Mouse (Mus musculus) CH12.LX (cell line): ENCODE measurements around the gene S100a14. TPM values are rescaled to one million over a fixed set of nuclear protein-coding genes. Genes with fewer than 3 reads are reported as not detected.

ENCODE experiments used
- DNase-seq: peaks from one replicate; pipeline ENCODE4 v3.0.0-alpha.2; 2013; ENCODE audit errors: extremely low read depth
- H3K27ac ChIP-seq: 2 replicates; pipeline ENCODE4 v1.5.1; 2012; ENCODE audit warnings: low read depth, mild to moderate bottlenecking, control low read depth, moderate library complexity; ENCODE audit not compliant: insufficient read depth
- H3K27me3 ChIP-seq: replicated peaks from 2 replicates; pipeline ENCODE3; 2012; ENCODE audit warnings: inconsistent platforms
- H3K36me3 ChIP-seq, 2 experiments: replicated peaks in 1 of 2; 2 replicates each; pipeline versions ENCODE3 to v1.6.1; 2012; ENCODE audit warnings: inconsistent platforms in 1 of 2, low read length in 1 of 2, mild to moderate bottlenecking in 1 of 2, mixed read lengths in 1 of 2, moderate library complexity in 1 of 2; ENCODE audit not compliant: control insufficient read depth in 1 of 2, insufficient read depth in 1 of 2
- H3K4me1 ChIP-seq, 2 experiments: 2 replicates each; pipeline ENCODE4 v1.6.1; 2012; ENCODE audit warnings: inconsistent platforms in 1 of 2, moderate library complexity in 1 of 2; ENCODE audit not compliant: insufficient read depth in 2 of 2, control insufficient read depth in 1 of 2
- H3K4me2 ChIP-seq: 2 replicates; pipeline ENCODE4 v1.6.1; 2012; ENCODE audit warnings: low read depth, mild to moderate bottlenecking, control low read depth; ENCODE audit not compliant: poor library complexity, insufficient read depth, severe bottlenecking
- H3K4me3 ChIP-seq, 3 experiments: fragments of 150-350 bp in 1 of 3; sonication (generic) in 1 of 3; replicated peaks in 1 of 3; 2 replicates each; pipeline versions ENCODE3 to v1.5.1; 2011 to 2012; ENCODE audit warnings: low read depth in 2 of 3, low read length in 2 of 3, mild to moderate bottlenecking in 2 of 3, moderate library complexity in 2 of 3, control low read depth in 1 of 3, improper control_type of control experiment in 1 of 3, inconsistent platforms in 1 of 3, mixed read lengths in 1 of 3; ENCODE audit not compliant: poor library complexity in 1 of 3
- H3K79me2 ChIP-seq: replicated peaks from 2 replicates; pipeline ENCODE4 v1.6.1; 2012; ENCODE audit warnings: mild to moderate bottlenecking, moderate library complexity; ENCODE audit not compliant: control insufficient read depth, poor library complexity, insufficient read depth, severe bottlenecking; ENCODE audit errors: extremely low read depth
- H3K9ac ChIP-seq: 2 replicates; pipeline ENCODE4 v1.6.1; 2012; ENCODE audit warnings: low read depth, mild to moderate bottlenecking, control low read depth, moderate library complexity; ENCODE audit not compliant: insufficient read depth
- H3K9me3 ChIP-seq: replicated peaks from 2 replicates; pipeline ENCODE3; 2012; ENCODE audit warnings: low read length, inconsistent platforms, mixed read lengths
- CHD1 ChIP-seq: IDR thresholded peaks from 2 replicates; pipeline ENCODE4 v1.6.1; 2012; ENCODE audit warnings: low read depth, low read length, improper control_type of control experiment, inconsistent platforms
- CHD2 ChIP-seq: IDR thresholded peaks from 2 replicates; pipeline ENCODE4 v1.6.1; 2011; ENCODE audit warnings: low read length, improper control_type of control experiment
- CTCF ChIP-seq, 2 experiments: IDR thresholded peaks in 1 of 2; conservative IDR thresholded peaks in 1 of 2; 2 replicates each; pipeline ENCODE4 v1.5.1; 2011 to 2012; ENCODE audit warnings: low read depth in 2 of 2, low read length in 2 of 2, improper control_type of control experiment in 1 of 2, inconsistent platforms in 1 of 2, mild to moderate bottlenecking in 1 of 2, moderate library complexity in 1 of 2
- ELF1 ChIP-seq: IDR thresholded peaks from 2 replicates; pipeline ENCODE4 v1.6.1; 2014; ENCODE audit warnings: low read depth, mild to moderate bottlenecking, inconsistent platforms, low read length, improper control_type of control experiment
- EP300 ChIP-seq: IDR thresholded peaks from 2 replicates; pipeline ENCODE4 v1.6.1; 2011; ENCODE audit warnings: low read length, improper control_type of control experiment
- MXI1 ChIP-seq: IDR thresholded peaks from 2 replicates; pipeline ENCODE4 v1.6.1; 2011; ENCODE audit warnings: mild to moderate bottlenecking, low read depth, low read length, improper control_type of control experiment
- MYC ChIP-seq: IDR thresholded peaks from 2 replicates; pipeline ENCODE4 v1.6.1; 2011; ENCODE audit warnings: low read depth, mild to moderate bottlenecking, improper control_type of control experiment, low read length
- NELFE ChIP-seq: IDR thresholded peaks from 2 replicates; pipeline ENCODE4 v1.6.1; 2011; ENCODE audit warnings: low read depth, low read length, improper control_type of control experiment
- NRF1 ChIP-seq: IDR thresholded peaks from 2 replicates; pipeline ENCODE4 v1.6.1; 2014; ENCODE audit warnings: low read depth, mild to moderate bottlenecking, inconsistent platforms, low read length, improper control_type of control experiment, moderate library complexity
- POLR2A ChIP-seq: IDR thresholded peaks from 2 replicates; pipeline ENCODE4 v1.6.1; 2011; ENCODE audit warnings: low read depth, mild to moderate bottlenecking, improper control_type of control experiment, low read length
- RAD21 ChIP-seq: IDR thresholded peaks from 2 replicates; pipeline ENCODE4 v1.6.1; 2011; ENCODE audit warnings: low read depth, mild to moderate bottlenecking, low read length, improper control_type of control experiment, moderate library complexity
- SIN3A ChIP-seq: IDR thresholded peaks from 2 replicates; pipeline ENCODE4 v1.6.1; 2012; ENCODE audit warnings: low read length, improper control_type of control experiment, inconsistent platforms
- TCF12 ChIP-seq: IDR thresholded peaks from 2 replicates; pipeline ENCODE4 v1.6.1; 2014; ENCODE audit warnings: low read depth, mild to moderate bottlenecking, inconsistent platforms, low read length, improper control_type of control experiment
- USF1 ChIP-seq: IDR thresholded peaks from 2 replicates; pipeline ENCODE4 v1.6.1; 2014; ENCODE audit warnings: low read depth, mild to moderate bottlenecking, inconsistent platforms, low read length, improper control_type of control experiment
- USF2 ChIP-seq: conservative IDR thresholded peaks from 2 replicates; pipeline ENCODE4 v1.6.1; 2011; ENCODE audit warnings: low read depth, low read length, improper control_type of control experiment
- ZC3H11A ChIP-seq: IDR thresholded peaks from 2 replicates; pipeline ENCODE4 v1.6.1; 2012; ENCODE audit warnings: low read depth, mild to moderate bottlenecking, inconsistent platforms, low read length, improper control_type of control experiment
- dilution Hi-C: fragments of 300-500 bp; cut with MboI; formaldehyde crosslinking; loops from 2 replicates; pipeline ENCODE4 v1.14.3; 2020; ENCODE audit warnings: low sequenced_read_pairs; ENCODE audit not compliant: extremely low pct_unique_long_range_greater_than_20kb, extremely low pct_ligation_motif_present
- in situ Hi-C: fragments of 300-500 bp; cut with MboI; formaldehyde crosslinking; loops from 3 replicates; pipeline ENCODE4 v1.14.3; 2019; ENCODE audit warnings: low sequenced_read_pairs, low pct_ligation_motif_present, low pct_unique_long_range_greater_than_20kb, mixed read lengths
- polyA plus RNA-seq: library from polyadenylated mRNA; unstranded; fragments of >175 nt; gene quantifications from 2 replicates; pipeline ENCODE4 v1.2.1, GENCODE M21; 2012; ENCODE audit warnings: low read depth; ENCODE audit not compliant: insufficient read length
- total RNA-seq, 2 experiments: library from RNA; depleted of rRNA; stranded (reverse); fragments of 300-350 nt in 1 of 2; fragments of >200 nt in 1 of 2; gene quantifications; 2 replicates each; pipeline ENCODE4 v1.2.3; 2012 to 2014

Gene S100a14
- total and polyA plus RNA-seq, 3 experiments: not detected

DNA sequence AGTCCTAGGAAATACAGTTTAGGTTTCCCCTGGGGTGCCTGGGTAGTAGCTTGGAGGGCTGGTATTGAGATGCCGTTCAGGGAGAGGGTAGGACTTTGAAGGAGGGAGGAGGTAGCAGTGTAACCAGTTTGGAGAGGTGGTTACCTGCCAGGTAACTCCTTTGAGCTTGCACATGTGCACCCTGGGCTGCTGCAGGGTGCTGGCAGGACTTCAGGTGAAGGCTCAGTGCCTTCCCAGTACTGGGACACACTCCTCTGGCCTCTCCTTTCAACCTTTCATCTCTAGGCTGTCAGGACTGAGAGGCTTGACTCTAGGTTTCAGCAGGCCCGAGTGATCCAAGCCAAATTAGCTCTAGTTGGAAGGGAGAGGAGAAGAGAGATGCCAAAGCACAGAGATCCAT lies 580 bp upstream of the S100a14 start:
- Histone ChIP-seq H3K4me1 (peaks cover 0 to 4% of the 10 kb centered on the region in 2 experiments; a peak in 1 of 4 replicates), H3K27ac (no peak overlapping the region), H3K9me3 (no peaks in the 10 kb centered on the region)
- DNase-seq: no peak
- TF ChIP-seq USF2 (no peak), CHD2 (no peak), RAD21 (no peak), MYC (no peak), CTCF (conservative IDR thresholded peaks at IDR 0.05 in 1 of 2, IDR thresholded peaks at IDR 0.05 in 1 of 2; ENCODE audit: low read depth in 2 of 2, low read length in 2 of 2) (no peak), MXI1 (no peak), CHD1 (no peak), TCF12 (no peak), ELF1 (no peak), ZC3H11A (no peak), USF1 (no peak), SIN3A (no peak), NRF1 (no peak), EP300 (no peak), NELFE (no peak)
- TF ChIP-seq, all 38 proteins: peak for 0
- dilution Hi-C loops: no loop called here
- H3K27me3 ChIP-seq: peaks cover 4% of the 10 kb centered on the region
- in situ Hi-C loops: no loop called here
- no peak overlapping the region for H3K4me2 ChIP-seq
- no peak overlapping the region for H3K4me3 ChIP-seq
- H3K9ac ChIP-seq: no peak overlapping the region
- H3K79me2 ChIP-seq: no peaks in the 10 kb centered on the region
- peaks cover 2 to 14% of the 10 kb centered on the region in 2 experiments for H3K36me3 ChIP-seq

DNA sequence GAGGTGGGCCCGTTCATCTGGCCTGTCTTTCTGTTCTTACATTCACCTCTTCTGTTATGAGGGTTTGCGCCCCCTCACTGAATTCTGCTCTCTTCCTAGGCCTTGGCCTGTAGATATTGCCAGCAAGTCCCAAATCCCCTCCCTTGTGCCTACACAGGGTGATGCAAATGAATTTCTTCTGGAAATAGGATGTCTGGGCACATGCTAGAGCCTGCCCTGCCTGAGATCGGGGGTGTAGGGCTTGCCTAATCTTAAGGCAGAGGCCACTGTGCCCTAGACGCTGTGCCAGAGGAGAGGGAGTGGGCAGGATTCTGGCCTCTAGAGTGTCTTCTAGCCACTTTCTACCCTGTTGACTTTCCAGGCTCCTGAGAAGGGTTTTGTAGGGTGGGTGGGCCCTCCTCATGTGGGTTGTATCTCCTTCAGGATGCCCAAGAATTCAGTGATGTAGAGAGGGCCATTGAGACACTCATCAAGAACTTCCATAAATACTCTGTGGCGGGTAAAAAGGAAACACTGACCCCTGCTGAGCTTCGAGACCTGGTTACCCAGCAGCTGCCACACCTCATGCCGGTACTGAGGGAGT lies 726 bp downstream of the S100a14 start:
- Histone ChIP-seq H3K79me2 (no peaks in the 10 kb centered on the region), H3K4me1 (peaks cover 0 to 4% of the 10 kb centered on the region in 2 experiments; a peak in 1 of 4 replicates)

More for the DNA sequence above, 726 bp downstream of the S100a14 start:
- TF ChIP-seq CHD1 (no peak), POLR2A (no peak)
- H3K9me3 ChIP-seq: no peaks in the 10 kb centered on the region
- no peak overlapping the region for H3K4me3 ChIP-seq
- dilution Hi-C loops: no loop called here
- H3K27ac ChIP-seq: no peak overlapping the region
- no peak overlapping the region for H3K9ac ChIP-seq
- no peak for DNase-seq
- H3K36me3 ChIP-seq: peaks cover 2 to 14% of the 10 kb centered on the region in 2 experiments
- in situ Hi-C loops: no loop called here
- no peak overlapping the region for H3K4me2 ChIP-seq
- H3K27me3 ChIP-seq: peaks cover 4% of the 10 kb centered on the region
